Mouse (Mus musculus) embryonic facial prominence, embryonic 13.5 days (tissue): ENCODE results near the gene Ces1f. TPM values are rescaled to one million over a fixed set of nuclear protein-coding genes. Genes with fewer than 3 reads are reported as not detected.

Experiments
- polyA plus RNA-seq: library from polyadenylated mRNA; unstranded; fragments of >200 nt; fragmentation: Nextera tagmentation; extraction: Ambion mirVana; gene quantifications from 2 replicates; pipeline ENCODE4 v1.2.1, GENCODE M21; 2015

Gene Ces1f
- polyA plus RNA-seq, 1 experiment from 2014 or later = not detected

Other genes starting within 250 kb of the Ces1f start
- gene Ces1a, start 231.6 kb downstream of the Ces1f start, polyA plus RNA-seq = 0.25 TPM in 1 of 2 replicates, not detected in the other
- not detected in 2 replicates for gene Ces1b, start 199.7 kb downstream of the Ces1f start, polyA plus RNA-seq
- gene Ces1c, start 148.5 kb downstream of the Ces1f start, polyA plus RNA-seq = 0.17 TPM in 1 of 2 replicates, not detected in the other
- gene Ces1d, start 81.9 kb downstream of the Ces1f start, polyA plus RNA-seq = 2.4 and 3.2 TPM in 2 replicates
- not detected in 2 replicates for gene Ces1e, start 50.1 kb downstream of the Ces1f start, polyA plus RNA-seq
- not detected in 2 replicates for gene Ces1g, start 57.6 kb upstream of the Ces1f start, polyA plus RNA-seq
- gene Ces1h, start 100.0 kb upstream of the Ces1f start, polyA plus RNA-seq = not detected in 2 replicates